Mouse (Mus musculus): ENCODE data around the gene Oas1c.

GRCm38 (mm10) chr5:120836731-120837585 is 24.6 kb upstream of the Oas1c start:
- no peak for TF ChIP-seq USF1 (IDR thresholded peaks at IDR 0.05; ENCODE audit: low read depth)
- no peak for TF ChIP-seq TCF3 (IDR thresholded peaks at IDR 0.05; ENCODE audit: insufficient read length, low read depth)
- no peak for TF ChIP-seq POLR2AphosphoS2 (IDR thresholded peaks at IDR 0.05; ENCODE audit: insufficient read length, low read depth)
- TF ChIP-seq POLR2A (IDR thresholded peaks at IDR 0.05; ENCODE audit: insufficient read length, low read depth) = no peak

Data from myocyte (in vitro differentiated cells).